46 mouse cellular contexts compared by ENCODE assay signal in genomic region chr4:53018392-53018791, GRCm38 (mm10). TPM values are rescaled to one million over a fixed set of nuclear protein-coding genes. Genes with fewer than 3 reads are reported as not detected.
"Had no signal": no experiment of that assay in that cellular context is flagged by ENCODE, and none has a peak within 500 bp of the region (broad histone marks: within the 10 kb centered on the region; RNA-seq: fewer than 3 reads in every experiment).

No protein-coding gene starts in this region.

- ATAC-seq: liver, embryonic 12.5 days; lung, postnatal 0 days; midbrain, embryonic 13.5 days; midbrain, embryonic 15.5 days; midbrain, embryonic 16.5 days had no signal

- DNase-seq: left cerebral cortex, postnatal 4 days; liver, embryonic 13.5 days; lung, adult 18-20 months; lung, adult 2 months; lung, embryonic 14.5 days; lung, postnatal 10 days; lung, postnatal 14 days; lung, postnatal 36 days; lung, postnatal 4 days; midbrain, embryonic 14.5 days had no signal

- H3K4me1 ChIP-seq: limb, embryonic 10.5 days; limb, embryonic 12.5 days; limb, embryonic 13.5 days; limb, embryonic 15.5 days; liver, embryonic 12.5 days; liver, embryonic 13.5 days; liver, embryonic 15.5 days; lung, embryonic 15.5 days; megakaryocyte, embryonic 14.5 days; midbrain, embryonic 10.5 days; midbrain, embryonic 12.5 days; midbrain, embryonic 13.5 days; midbrain, embryonic 15.5 days; neural tube, embryonic 12.5 days had no signal

- H3K27me3 ChIP-seq: limb, embryonic 12.5 days; limb, embryonic 13.5 days; limb, embryonic 15.5 days; liver, embryonic 12.5 days; liver, embryonic 13.5 days; liver, embryonic 15.5 days; lung, embryonic 15.5 days; megakaryocyte, embryonic 14.5 days; midbrain, embryonic 12.5 days; midbrain, embryonic 13.5 days; midbrain, embryonic 15.5 days; neural tube, embryonic 12.5 days had no signal

- H3K9me3 ChIP-seq: limb, embryonic 15.5 days; liver, embryonic 13.5 days; lung, embryonic 15.5 days; midbrain, embryonic 15.5 days; neural tube, embryonic 12.5 days had no signal

- H3K4me2 ChIP-seq: limb, embryonic 12.5 days; limb, embryonic 13.5 days; limb, embryonic 15.5 days; liver, embryonic 12.5 days; liver, embryonic 13.5 days; liver, embryonic 15.5 days; lung, embryonic 14.5 days; lung, embryonic 15.5 days; midbrain, embryonic 11.5 days; midbrain, embryonic 12.5 days; midbrain, embryonic 13.5 days; midbrain, embryonic 15.5 days; neural tube, embryonic 12.5 days had no signal

- H3K27ac ChIP-seq: left cerebral cortex, adult 2 months; limb, embryonic 10.5 days; limb, embryonic 12.5 days; limb, embryonic 13.5 days; limb, embryonic 15.5 days; liver, embryonic 12.5 days; liver, embryonic 13.5 days; liver, embryonic 14.5 days; liver, embryonic 15.5 days; lung, embryonic 15.5 days; macrophage; midbrain, embryonic 10.5 days; midbrain, embryonic 12.5 days; midbrain, embryonic 13.5 days; midbrain, embryonic 15.5 days; neural tube, embryonic 12.5 days had no signal

- H3K4me3 ChIP-seq: left cerebral cortex, adult 2 months; limb, embryonic 10.5 days; limb, embryonic 12.5 days; limb, embryonic 13.5 days; limb, embryonic 15.5 days; liver, embryonic 12.5 days; liver, embryonic 13.5 days; liver, embryonic 15.5 days; lung, embryonic 15.5 days; megakaryocyte, embryonic 14.5 days; midbrain, embryonic 10.5 days; midbrain, embryonic 12.5 days; midbrain, embryonic 13.5 days; midbrain, embryonic 15.5 days; myocyte; neural tube, embryonic 12.5 days had no signal

- H3K9ac ChIP-seq: limb, embryonic 12.5 days; limb, embryonic 13.5 days; limb, embryonic 15.5 days; liver, embryonic 12.5 days; liver, embryonic 13.5 days; liver, embryonic 14.5 days; liver, embryonic 15.5 days; lung, embryonic 14.5 days; lung, embryonic 15.5 days; midbrain, embryonic 12.5 days; midbrain, embryonic 13.5 days; midbrain, embryonic 15.5 days; neural tube, embryonic 12.5 days had no signal

RNA-seq across cellular contexts. Expression of gene Nipsnap3a, which starts 29.3 kb away (rescaled TPM):
- total RNA-seq: left cerebral cortex, adult 18-20 months; left cerebral cortex, adult 2 months; left cerebral cortex, adult 8-10 months; left cerebral cortex, postnatal 10 days; left cerebral cortex, postnatal 14 days; left cerebral cortex, postnatal 25 days; left cerebral cortex, postnatal 36 days; left cerebral cortex, postnatal 4 days; megakaryocyte progenitor cell, adult 5-6 weeks; megakaryocyte, adult 5-6 weeks; megakaryocyte-erythroid progenitor cell, adult 5-6 weeks; midbrain, postnatal 0 days; monocyte, adult 5-6 weeks had no signal
- polyA plus RNA-seq: limb, embryonic 10.5 days; limb, embryonic 11.5 days; limb, embryonic 12.5 days; limb, embryonic 13.5 days; limb, embryonic 14.5 days; limb, embryonic 15.5 days; liver, embryonic 12.5 days; liver, embryonic 13.5 days; liver, embryonic 14.5 days; liver, embryonic 15.5 days; liver, embryonic 16.5 days; lung, adult 2 months; lung, embryonic 14.5 days; lung, embryonic 15.5 days; lung, embryonic 16.5 days; lung, postnatal 0 days; macrophage; midbrain, embryonic 10.5 days; midbrain, embryonic 11.5 days; midbrain, embryonic 12.5 days; midbrain, embryonic 13.5 days; midbrain, embryonic 14.5 days; midbrain, embryonic 15.5 days; midbrain, embryonic 16.5 days; midbrain, postnatal 0 days; myocyte; neural tube, embryonic 11.5 days; neural tube, embryonic 12.5 days had no signal

RNA-seq across cellular contexts. Expression of gene Olfr270, which starts 54.0 kb away (rescaled TPM):
- total RNA-seq: left cerebral cortex, adult 18-20 months; left cerebral cortex, adult 2 months; left cerebral cortex, adult 8-10 months; left cerebral cortex, postnatal 10 days; left cerebral cortex, postnatal 14 days; left cerebral cortex, postnatal 25 days; left cerebral cortex, postnatal 36 days; left cerebral cortex, postnatal 4 days; megakaryocyte progenitor cell, adult 5-6 weeks; megakaryocyte, adult 5-6 weeks; megakaryocyte-erythroid progenitor cell, adult 5-6 weeks; midbrain, postnatal 0 days; monocyte, adult 5-6 weeks had no signal
- polyA plus RNA-seq: limb, embryonic 10.5 days; limb, embryonic 11.5 days; limb, embryonic 12.5 days; limb, embryonic 13.5 days; limb, embryonic 14.5 days; limb, embryonic 15.5 days; liver, embryonic 12.5 days; liver, embryonic 13.5 days; liver, embryonic 14.5 days; liver, embryonic 15.5 days; liver, embryonic 16.5 days; lung, adult 2 months; lung, embryonic 14.5 days; lung, embryonic 15.5 days; lung, embryonic 16.5 days; lung, postnatal 0 days; macrophage; midbrain, embryonic 10.5 days; midbrain, embryonic 11.5 days; midbrain, embryonic 12.5 days; midbrain, embryonic 13.5 days; midbrain, embryonic 14.5 days; midbrain, embryonic 15.5 days; midbrain, embryonic 16.5 days; midbrain, postnatal 0 days; myocyte; neural tube, embryonic 11.5 days; neural tube, embryonic 12.5 days had no signal
